Mouse (Mus musculus): ENCODE measurements at regions not wholly inside any gene's neighbourhood (a gene's known extent, or its start where the extent isn't known, plus 50 kb on each side); places are given as distances from the start of the nearest gene placed in this dataset.

- TF ChIP-seq POLR2A (IDR thresholded peaks at IDR 0.05; ENCODE audit: borderline replicate concordance, insufficient read depth, low read length) (no peak), CTCF (IDR thresholded peaks at IDR 0.05; ENCODE audit: borderline replicate concordance, insufficient read depth, low read depth, low read length) (no peak)
Measured at GRCm38 (mm10) chr11:66845238-66845637, 66.5 kb upstream of the Pirt start.

Data from cerebellum, adult 2 months (tissue).